Mouse (Mus musculus): ENCODE results near the gene Prox1.

Gene Prox1

GRCm38 (mm10) chr1:190142584-190142983, 27.9 kb downstream of the Prox1 start:
- DNase-seq = no peak

DNA sequence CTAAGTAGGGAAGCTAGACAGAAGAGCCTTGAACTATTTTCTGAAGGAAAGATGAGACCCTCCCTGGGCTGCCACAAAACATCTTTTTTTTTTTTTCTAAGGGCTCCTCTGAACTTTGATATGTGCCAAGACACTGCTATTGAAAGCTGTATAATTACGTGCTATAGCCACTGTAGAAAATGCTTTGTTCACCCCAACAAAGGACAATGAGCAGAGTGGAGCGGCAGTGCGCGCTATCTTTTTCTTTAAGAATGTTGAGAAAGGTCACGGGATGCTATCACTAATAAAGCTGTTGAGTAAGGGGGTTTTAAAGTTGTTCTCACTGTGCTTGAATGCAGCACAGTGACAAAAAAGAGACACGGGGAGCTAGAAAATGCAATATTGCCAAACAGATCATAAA, 30.0 kb downstream of the Prox1 start:
- DNase-seq = no peak

DNA sequence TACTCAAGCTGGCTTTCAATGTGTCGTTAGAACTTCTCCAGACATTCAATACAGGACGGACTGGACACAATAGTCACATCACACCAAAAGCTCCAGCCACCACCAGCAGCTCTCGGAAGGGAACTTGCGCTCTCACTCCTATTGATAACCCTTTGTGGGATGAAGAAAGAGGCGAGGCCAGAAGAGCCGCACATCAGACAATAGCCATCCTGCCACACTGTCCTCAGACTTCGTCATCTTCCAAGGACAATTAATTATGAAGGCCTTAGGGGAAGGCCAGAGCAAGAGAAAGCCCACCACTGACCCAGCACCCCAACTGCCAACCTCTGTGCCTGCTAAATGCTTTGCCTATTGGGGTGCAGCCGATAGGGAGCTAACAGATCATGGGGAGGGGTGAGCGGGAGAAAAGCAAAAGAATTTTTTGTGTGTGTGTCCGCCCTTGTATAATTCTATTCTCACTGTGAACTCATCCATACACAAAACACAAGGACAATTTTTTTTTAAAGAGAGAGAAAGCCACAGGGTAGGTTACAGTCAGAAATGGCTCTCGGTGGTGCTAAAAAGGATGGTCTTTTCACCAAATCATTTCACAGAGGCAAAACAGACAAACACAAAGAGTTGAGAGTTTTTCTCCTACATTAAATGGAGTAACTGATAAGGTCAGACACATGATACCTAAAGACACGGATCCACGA, 30.7 kb downstream of the Prox1 start:
- DNase-seq = no peak

GRCm38 (mm10) chr1:190137943-190138342, 32.6 kb downstream of the Prox1 start:
- no peak for DNase-seq

DNA sequence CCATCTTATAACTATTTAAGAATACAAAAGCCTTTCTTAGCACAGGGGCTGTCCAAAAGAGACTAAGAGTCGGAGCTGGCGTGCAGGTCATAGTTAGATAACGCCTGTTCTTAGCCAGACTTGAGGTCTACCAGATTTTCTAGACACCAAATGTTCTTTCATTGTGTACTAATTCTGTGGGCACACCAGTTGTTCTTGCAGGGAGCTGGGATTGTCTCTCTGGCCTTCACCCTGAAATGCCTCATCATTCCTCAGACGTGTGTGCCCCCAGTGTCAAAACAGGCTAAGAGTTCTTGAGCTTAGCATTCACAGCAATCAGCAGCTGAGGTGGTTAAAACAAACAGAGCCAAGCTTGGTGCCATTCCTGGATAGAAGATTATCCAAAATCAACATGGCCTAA, 37.6 kb downstream of the Prox1 start:
- DNase-seq = no peak

DNA sequence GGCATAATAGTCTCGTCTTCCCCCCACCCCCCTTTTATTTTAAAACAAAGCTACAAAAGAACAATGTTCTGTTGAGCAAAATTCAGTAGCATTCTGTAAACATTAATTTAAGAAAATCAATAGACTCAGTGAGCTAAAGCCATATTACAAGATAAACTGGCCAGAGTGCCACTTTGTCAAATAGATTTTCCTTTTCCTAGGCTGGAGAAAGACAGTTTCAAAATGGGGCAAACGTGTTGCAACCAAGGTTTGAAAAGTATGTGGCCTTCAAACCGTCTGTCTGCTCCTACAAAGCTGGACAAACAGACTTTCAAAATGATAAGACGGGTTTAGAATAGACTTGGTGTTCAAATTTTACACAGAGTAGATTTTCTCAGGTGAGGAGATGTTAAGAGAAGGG, 39.6 kb downstream of the Prox1 start:
- no peak for DNase-seq

- DNase-seq = no peak
Observed at GRCm38 (mm10) chr1:190129553-190129952, 41.0 kb downstream of the Prox1 start.

DNA sequence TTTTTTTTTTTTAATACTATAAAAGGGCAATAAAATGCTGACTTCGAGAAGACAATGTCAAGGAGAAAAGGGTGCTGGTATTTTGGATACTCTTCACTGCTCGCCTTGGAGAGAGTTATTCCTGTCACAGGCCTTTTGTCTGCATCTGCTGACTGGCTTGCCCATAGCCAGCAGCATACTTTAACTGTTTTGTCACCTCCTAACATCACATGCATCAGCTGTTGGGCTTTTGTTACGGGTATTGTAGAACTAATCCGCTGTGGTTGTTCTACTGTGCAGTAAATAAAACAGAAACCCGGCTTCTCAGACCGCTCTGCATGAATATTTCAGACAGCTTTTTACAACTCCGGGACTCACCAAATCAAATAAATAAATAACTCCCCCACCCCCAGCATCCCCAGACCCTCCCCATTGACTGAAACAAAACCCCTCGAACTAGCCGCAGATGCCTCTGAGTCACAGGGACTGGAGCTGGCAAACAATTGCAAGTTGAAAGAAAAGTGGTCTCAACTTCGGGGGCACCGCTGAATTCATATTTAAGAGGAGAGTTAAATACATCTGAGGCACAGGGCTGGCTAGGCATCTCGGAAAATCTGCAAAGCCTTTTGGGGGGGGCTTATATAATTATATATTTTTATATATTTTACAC, 41.7 kb downstream of the Prox1 start:
- no peak for DNase-seq

DNA sequence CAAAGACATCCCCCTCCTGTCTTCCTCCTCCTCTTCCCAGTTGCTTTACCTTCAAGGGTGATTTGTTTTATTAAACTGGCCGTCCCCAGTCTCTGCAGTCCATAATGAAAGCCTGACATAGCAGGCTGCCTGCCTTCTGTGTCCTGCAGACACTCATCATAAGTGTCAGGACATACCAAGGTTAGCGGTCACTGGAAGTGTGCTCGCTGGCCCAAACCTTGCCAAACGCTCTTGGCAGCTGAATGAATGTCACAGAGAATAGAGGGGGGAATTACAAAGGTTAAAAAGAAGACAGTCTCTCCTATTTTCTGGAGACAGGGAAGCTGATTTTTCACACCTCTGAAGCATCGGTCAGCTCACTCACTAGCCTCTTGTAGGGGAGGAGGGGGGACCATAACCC, 42.6 kb downstream of the Prox1 start:
- DNase-seq = no peak

DNA sequence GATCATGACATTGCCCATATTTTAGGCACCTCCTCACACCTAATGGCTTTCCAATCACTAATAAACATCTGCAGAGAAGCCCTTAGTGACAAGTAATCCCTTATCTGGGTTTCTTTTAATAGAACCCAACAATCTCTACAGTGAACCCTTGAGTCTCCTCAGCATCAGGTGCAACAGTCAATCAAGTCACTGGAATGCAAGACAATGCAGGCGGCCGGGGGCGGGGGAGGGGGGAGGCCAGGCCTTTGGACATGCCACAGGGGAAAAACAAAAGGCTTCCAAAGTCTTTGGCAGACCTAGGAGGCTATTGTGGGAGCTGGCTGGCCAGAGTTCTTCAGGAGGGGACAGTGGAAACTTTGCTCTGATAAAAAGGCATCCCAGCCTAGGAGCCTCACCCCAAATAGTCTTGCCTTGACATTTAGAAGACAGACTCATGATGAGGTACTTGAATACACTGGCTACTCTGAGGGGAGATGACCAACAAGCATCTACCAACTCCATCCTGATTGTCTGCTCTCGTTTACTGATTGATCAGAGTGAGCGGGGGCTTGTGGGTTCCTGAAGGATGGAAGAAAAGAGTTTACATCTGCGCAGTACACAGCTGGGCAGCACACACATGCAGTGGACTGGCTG, 43.2 kb downstream of the Prox1 start:
- DNase-seq = no peak

DNA sequence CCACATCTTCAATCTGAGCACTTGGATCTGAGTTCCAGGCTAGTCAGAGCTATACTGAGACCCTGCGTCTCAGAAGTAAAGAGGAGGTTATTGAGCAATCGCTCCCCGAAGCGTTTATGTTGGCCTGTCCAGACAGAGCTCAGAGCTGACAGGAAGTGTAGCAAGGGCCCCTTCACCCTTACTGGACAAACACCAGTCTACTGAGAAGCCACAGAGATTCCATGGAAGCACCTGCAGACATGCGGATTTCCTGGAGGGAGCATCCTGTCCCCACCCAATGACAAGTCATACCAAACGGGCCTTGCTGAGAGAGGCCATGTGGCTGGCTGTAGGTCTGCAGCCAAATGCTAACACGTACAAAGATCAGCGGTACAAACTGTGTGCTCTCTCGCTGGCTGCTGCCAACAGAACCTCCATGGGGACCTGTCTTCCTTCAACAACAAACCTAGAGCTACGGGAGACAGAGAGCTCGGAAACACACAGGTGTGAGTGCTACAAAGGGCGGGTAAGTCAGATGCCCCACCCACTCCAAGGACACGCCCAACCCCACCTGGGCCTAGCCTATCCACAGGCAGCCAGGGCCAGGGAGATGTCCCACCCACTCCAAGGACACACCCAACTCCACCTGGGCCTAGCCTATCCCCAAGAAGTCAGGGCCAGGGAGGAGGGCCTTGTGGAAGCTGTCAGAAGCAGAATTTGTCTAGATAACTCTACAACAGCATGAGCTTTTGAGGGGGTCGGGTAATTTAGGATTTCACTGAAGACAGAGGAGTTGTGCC, 45.4 kb downstream of the Prox1 start:
- no peak for DNase-seq

GRCm38 (mm10) chr1:190123404-190123803, 47.1 kb downstream of the Prox1 start:
- no peak for DNase-seq

DNA sequence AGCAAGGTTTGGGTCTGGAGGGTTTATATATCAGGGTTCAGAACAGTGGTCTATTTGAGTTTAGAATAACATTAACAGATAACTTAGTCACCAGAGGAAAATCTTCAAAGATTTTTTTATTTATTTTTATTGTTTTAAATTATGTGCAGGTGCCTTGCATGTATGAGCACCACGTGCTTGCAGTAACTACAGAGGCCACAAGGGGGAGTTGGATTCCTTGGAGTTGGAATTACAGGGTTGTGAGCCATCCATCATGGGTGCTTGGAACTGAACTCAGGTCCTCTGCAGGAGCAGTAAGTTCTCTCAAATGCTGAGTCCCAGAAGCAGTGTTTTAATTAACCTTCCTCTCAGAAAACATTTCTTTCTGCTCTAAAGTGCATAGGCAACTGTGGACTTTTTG, 54.5 kb downstream of the Prox1 start:
- no peak for DNase-seq

DNA sequence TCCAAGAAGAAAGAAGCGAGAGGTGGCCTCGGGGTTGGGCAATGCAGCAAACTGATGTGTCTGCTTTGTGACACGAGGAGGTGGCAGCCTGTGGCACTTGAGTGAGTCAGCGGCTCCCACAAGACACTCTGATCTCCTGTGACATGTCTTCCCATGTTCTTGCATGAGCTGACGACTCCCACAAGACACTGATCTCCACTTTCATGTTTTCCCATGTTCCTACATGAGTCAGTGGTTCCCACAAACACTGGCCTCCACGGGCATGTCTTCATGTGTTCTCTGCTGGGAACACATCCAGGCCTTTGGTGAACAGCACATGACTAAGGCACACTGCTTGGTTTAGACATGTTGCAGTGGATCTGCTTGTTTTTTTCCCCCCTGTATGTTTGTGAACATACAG, 58.8 kb downstream of the Prox1 start:
- DNase-seq = no peak

DNA sequence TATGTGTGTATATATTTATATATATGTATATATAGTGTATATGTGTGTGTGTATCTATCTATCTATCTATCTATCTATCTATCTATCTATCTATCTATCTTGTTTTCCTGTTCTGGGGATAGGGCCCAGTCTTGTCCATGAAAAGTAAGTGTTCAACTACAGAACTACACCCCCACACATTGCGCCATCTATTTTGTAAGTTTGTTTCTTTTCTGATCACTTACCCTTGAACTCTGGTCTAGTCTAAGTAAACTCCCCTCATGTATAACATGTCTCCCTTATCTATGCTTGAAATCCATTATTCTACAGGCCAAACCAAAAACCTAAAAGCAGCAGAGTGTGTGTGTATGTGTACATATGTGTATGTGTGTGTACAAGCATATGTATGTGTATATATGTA, 62.9 kb downstream of the Prox1 start:
- DNase-seq = no peak

GRCm38 (mm10) chr1:190106674-190107420, 63.7 kb downstream of the Prox1 start:
- DNase-seq = no peak

GRCm38 (mm10) chr1:190106060-190106459, 64.5 kb downstream of the Prox1 start:
- no peak for DNase-seq

DNA sequence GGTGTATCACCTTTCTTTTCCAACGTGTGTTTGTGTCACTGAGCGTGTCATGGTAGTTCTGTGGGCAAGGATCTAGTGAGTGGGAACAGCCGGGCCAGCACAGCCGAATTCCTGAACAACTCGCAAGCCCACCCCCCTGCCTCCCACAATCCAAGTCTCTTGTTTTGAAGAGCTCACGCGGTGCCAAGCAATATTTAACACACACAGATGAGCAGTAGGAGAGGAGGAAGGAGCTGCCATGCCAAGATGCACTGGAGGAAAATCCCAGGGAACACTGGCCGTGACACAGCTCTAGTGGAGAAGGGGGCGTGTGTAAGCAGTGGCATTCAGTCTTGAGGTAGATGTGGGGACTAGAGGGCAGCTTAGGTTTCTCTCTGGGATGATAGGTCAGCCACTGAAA, 77.2 kb downstream of the Prox1 start:
- DNase-seq = no peak

DNA sequence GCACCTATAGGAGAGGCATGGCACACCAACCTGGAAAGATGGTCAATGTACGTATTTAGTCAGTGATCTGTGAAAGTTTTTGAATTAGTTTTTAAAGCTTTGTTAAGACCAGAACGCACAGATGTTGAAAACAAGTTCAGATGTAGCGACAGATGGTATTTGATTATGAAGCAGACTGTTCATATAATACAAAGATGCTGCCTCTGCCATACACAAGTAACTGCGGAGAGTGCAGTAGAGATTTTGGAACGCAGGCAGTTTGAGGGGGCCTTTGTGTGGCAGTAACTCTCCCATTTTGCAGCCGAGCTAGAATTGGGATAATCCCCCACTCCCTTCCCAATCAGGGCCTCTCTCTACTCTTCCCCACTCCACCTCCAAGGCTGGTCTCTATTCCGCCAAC, 78.4 kb downstream of the Prox1 start:
- no peak for DNase-seq

- DNase-seq = no peak
Observed at GRCm38 (mm10) chr1:190088929-190089328, 81.6 kb downstream of the Prox1 start.

GRCm38 (mm10) chr1:190085703-190086102, 84.8 kb downstream of the Prox1 start:
- DNase-seq = no peak

GRCm38 (mm10) chr1:190079643-190080275, 90.8 kb downstream of the Prox1 start:
- DNase-seq = peak; percentile 22 to 45

Data from kidney, postnatal 4 days (tissue).